Mouse (Mus musculus) brain, embryonic 14.5 days (tissue): ENCODE data around the gene Parp11.

ENCODE experiments used
- CTCF ChIP-seq: fragments of 200-500 bp; IDR thresholded peaks from 2 replicates; pipeline ENCODE4 v1.5.1; 2012; ENCODE audit warnings: inconsistent platforms, mild to moderate bottlenecking, moderate library complexity, borderline replicate concordance; ENCODE audit not compliant: insufficient read depth, insufficient read length; ENCODE audit errors: extremely low read depth
- POLR2A ChIP-seq: fragments of 200-500 bp; IDR thresholded peaks from 2 replicates; pipeline ENCODE4 v1.6.1; 2012; ENCODE audit warnings: mild to moderate bottlenecking, inconsistent platforms, borderline replicate concordance; ENCODE audit not compliant: poor library complexity, insufficient read depth, insufficient read length, severe bottlenecking; ENCODE audit errors: extremely low read depth

GRCm38 (mm10) chr6:127439063-127439462 lies 7.6 kb upstream of the Parp11 start:
- TF ChIP-seq CTCF: no peak
- no peak for TF ChIP-seq POLR2A
